Mouse (Mus musculus): Measurements from ENCODE around the gene Strap. TPM values are rescaled to one million over a fixed set of nuclear protein-coding genes. Genes with fewer than 3 reads are reported as not detected.

Gene Strap
- polyA plus RNA-seq, 2 experiments: 62.7 to 159 TPM

DNA sequence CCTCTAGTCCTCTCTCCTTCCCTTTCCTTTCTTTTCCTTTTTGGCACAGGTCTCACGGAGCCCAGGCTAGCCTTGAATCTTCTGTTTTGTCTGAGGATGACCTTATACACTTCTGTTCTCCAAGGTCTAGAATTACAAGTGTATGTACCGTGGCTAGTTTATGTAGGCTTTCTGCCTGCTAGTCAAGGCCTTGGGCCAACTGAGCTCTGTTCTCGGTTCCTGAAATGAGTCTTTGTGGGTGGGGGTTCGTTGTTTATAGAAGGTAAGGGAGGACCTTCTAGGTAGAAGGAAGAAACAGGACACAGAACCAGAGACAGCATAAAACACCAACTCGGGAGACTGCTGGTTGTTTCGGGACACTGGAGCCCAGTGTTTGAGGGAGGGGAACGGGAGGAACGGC lies 40.3 kb downstream of the Strap start:
- no peaks in the 10 kb centered on the region for H3K36me3 ChIP-seq (ENCODE audit: control insufficient read depth, insufficient read depth, low read length)
- no peak for ATAC-seq (ENCODE audit: low FRiP score, low read depth)
- H3K4me2 ChIP-seq (replicated peaks; ENCODE audit: low read depth, low read length, severe bottlenecking): no peak overlapping the region
- H3K27ac ChIP-seq (replicated peaks; ENCODE audit: low read depth, low read length): no peak overlapping the region
- no peaks in the 10 kb centered on the region for H3K27me3 ChIP-seq (ENCODE audit: control insufficient read depth, insufficient read depth, low read length)
- no peak overlapping the region for H3K9ac ChIP-seq (ENCODE audit: low read depth, low read length, severe bottlenecking)
- TF ChIP-seq POLR2A (IDR thresholded peaks at IDR 0.05; ENCODE audit: borderline replicate concordance, extremely low read depth, insufficient read depth, insufficient read length): no peak
- no peaks in the 10 kb centered on the region for H3K4me1 ChIP-seq (ENCODE audit: control insufficient read depth, insufficient read depth, low read length)
- H3K9me3 ChIP-seq (ENCODE audit: control insufficient read depth, low read length): no peaks in the 10 kb centered on the region
- no peak overlapping the region for H3K4me3 ChIP-seq (replicated peaks; ENCODE audit: low read length)
- WGBS: 87% methylated on average over 8 of the region's 8 CpGs
- DNase-seq (ENCODE audit: low spot score): no peak

DNA sequence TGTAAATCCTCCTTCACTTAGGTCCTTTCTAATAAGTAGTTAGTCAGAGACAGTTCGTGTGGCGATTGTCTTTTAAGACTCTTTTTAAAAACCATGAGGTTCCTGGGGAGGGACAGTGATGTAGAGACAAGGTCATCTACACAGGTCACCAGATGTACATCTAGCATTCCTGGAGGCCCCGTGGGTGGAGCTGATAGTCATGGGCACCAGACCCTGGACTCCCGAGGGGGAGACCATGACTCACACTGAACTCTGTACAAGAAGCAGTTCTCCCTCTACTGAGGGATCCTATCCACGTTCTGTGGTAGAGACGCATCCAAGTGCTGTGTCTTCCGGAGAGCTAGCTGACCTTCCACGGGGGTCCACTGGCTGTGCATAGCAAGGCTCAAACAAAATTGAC lies 42.1 kb downstream of the Strap start:
- H3K9me3 ChIP-seq (ENCODE audit: control insufficient read depth, low read length): no peaks in the 10 kb centered on the region
- no peaks in the 10 kb centered on the region for H3K4me1 ChIP-seq (ENCODE audit: control insufficient read depth, insufficient read depth, low read length)
- no peak overlapping the region for H3K4me2 ChIP-seq (replicated peaks; ENCODE audit: low read depth, low read length, severe bottlenecking)
- TF ChIP-seq POLR2A (IDR thresholded peaks at IDR 0.05; ENCODE audit: borderline replicate concordance, extremely low read depth, insufficient read depth, insufficient read length): no peak
- no peak overlapping the region for H3K4me3 ChIP-seq (replicated peaks; ENCODE audit: low read length)
- H3K36me3 ChIP-seq (ENCODE audit: control insufficient read depth, insufficient read depth, low read length): no peaks in the 10 kb centered on the region
- WGBS: 80% methylated on average over 8 of the region's 8 CpGs
- H3K27me3 ChIP-seq (ENCODE audit: control insufficient read depth, insufficient read depth, low read length): no peaks in the 10 kb centered on the region
- H3K27ac ChIP-seq (replicated peaks; ENCODE audit: low read depth, low read length): no peak overlapping the region
- H3K9ac ChIP-seq (ENCODE audit: low read depth, low read length, severe bottlenecking): no peak overlapping the region
- DNase-seq (ENCODE audit: low spot score) (no peak), ATAC-seq (ENCODE audit: low FRiP score, low read depth) (no peak)

DNA sequence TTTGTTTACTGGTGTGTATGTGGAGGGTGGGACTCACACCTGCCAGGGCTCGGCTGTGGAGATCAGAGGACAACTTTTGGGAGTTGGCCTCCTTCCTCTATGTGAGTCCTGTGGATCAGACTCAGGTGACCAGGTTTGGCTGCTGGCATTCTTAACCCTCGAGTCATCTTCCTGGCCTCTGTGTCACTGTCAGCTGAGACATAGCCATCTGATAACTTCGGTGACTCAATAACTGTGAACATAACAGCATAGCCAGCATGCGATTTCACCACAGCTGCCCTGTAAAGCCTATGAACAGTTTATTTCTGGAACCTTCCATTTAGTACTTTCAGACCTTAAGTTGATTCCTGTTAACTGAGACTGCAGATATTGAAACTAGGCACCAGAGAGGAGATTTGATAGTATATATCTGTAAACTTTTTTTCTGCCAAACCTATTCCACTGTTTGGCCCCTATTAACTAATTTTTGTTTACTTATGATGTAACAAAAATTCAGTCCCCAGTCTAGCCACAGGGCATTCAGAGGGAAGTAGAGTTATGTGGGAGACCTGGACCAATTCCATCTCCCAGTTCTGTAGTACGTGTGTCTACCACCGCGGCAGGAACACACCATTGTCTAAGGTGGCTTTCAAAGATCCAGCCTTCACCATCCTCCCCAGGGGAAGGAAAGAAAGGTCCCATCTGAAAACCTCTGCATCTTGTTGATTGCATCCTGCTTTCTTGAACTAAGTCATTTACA lies 49.2 kb downstream of the Strap start:
- H3K4me2 ChIP-seq (replicated peaks; ENCODE audit: low read depth, low read length, severe bottlenecking): no peak overlapping the region
- DNase-seq (ENCODE audit: low spot score): no peak
- H3K4me3 ChIP-seq (replicated peaks; ENCODE audit: low read length): no peak overlapping the region
- H3K9me3 ChIP-seq (ENCODE audit: control insufficient read depth, low read length): no peaks in the 10 kb centered on the region
- no peak overlapping the region for H3K27ac ChIP-seq (replicated peaks; ENCODE audit: low read depth, low read length)
- H3K27me3 ChIP-seq (ENCODE audit: control insufficient read depth, insufficient read depth, low read length): no peaks in the 10 kb centered on the region
- TF ChIP-seq POLR2A (IDR thresholded peaks at IDR 0.05; ENCODE audit: borderline replicate concordance, extremely low read depth, insufficient read depth, insufficient read length): no peak
- WGBS: 85% methylated on average over 7 of the region's 7 CpGs
- no peaks in the 10 kb centered on the region for H3K36me3 ChIP-seq (ENCODE audit: control insufficient read depth, insufficient read depth, low read length)
- 0 out of 2 replicates have a peak, but pooled peaks cover under 1% of the 10 kb centered on the region for H3K4me1 ChIP-seq (ENCODE audit: control insufficient read depth, insufficient read depth, low read length)
- no peak for ATAC-seq (ENCODE audit: low FRiP score, low read depth)
- H3K9ac ChIP-seq (ENCODE audit: low read depth, low read length, severe bottlenecking): no peak overlapping the region

DNA sequence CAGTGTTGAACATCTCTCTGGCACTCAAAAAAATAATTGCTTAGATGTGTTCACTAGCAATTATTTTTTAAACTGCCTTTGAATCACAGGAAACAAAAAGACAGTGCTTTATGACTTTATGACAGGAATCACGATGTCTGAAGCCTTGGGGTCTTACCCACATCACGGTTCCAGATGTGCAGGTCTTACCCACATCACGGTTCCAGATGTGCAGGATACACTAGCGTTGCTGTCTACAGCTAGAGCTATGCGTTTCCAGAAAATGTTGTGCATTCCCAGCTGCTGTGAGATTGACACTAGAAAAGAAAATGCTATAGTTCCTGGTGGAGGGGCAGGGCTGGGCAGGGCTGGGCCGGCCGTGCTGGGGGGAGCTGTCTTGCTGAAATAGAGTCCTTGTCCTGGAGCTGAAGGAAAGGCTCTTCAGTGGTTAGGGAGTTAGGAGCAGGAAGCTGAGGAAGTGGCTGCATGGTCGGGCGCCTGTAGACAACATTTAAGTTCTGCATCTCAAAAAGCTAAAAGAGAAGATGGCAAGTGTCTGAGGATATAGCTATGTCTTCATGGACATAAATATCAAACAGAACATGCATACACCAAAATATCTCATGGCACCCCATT lies 54.2 kb downstream of the Strap start:
- H3K4me1 ChIP-seq (ENCODE audit: control insufficient read depth, insufficient read depth, low read length): 0 out of 2 replicates have a peak, but pooled peaks cover 3% of the 10 kb centered on the region
- WGBS: 26% methylated on average over 9 of the region's 9 CpGs
- ATAC-seq (ENCODE audit: low FRiP score, low read depth) (0 out of 2 replicates have a peak, but pooled peaks have one; percentile 26), DNase-seq (ENCODE audit: low spot score) (peak; percentile 34)
- no peaks in the 10 kb centered on the region for H3K9me3 ChIP-seq (ENCODE audit: control insufficient read depth, low read length)
- H3K4me2 ChIP-seq (replicated peaks; ENCODE audit: low read depth, low read length, severe bottlenecking): no peak overlapping the region
- no peak for TF ChIP-seq POLR2A (IDR thresholded peaks at IDR 0.05; ENCODE audit: borderline replicate concordance, extremely low read depth, insufficient read depth, insufficient read length)
- H3K27ac ChIP-seq (replicated peaks; ENCODE audit: low read depth, low read length): no peak overlapping the region
- H3K4me3 ChIP-seq (replicated peaks; ENCODE audit: low read length): no peak overlapping the region
- no peak overlapping the region for H3K9ac ChIP-seq (ENCODE audit: low read depth, low read length, severe bottlenecking)
- no peaks in the 10 kb centered on the region for H3K36me3 ChIP-seq (ENCODE audit: control insufficient read depth, insufficient read depth, low read length)
- H3K27me3 ChIP-seq (ENCODE audit: control insufficient read depth, insufficient read depth, low read length): no peaks in the 10 kb centered on the region

DNA sequence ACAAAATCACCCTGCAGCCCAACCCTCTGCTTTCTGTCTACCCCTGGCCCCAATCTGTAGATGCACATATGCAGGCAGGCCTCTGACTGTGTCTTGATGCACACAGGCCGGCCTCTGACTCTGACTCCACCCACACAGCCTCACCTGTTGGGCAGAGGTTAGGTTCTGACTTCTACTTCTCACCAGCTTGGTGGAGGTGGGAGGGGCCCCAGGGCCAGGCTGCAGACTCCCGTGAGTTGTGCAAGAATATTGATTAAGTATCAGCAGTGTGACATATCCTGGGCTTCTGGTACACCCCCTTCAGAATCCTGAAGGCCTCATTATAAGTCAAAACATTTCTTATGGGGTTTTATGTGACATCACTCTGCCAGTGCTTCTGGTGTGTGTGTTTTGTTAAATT lies 54.8 kb downstream of the Strap start:
- no peak for ATAC-seq (ENCODE audit: low FRiP score, low read depth)
- Histone ChIP-seq H3K4me3 (replicated peaks; ENCODE audit: low read length) (no peak overlapping the region), H3K9ac (ENCODE audit: low read depth, low read length, severe bottlenecking) (no peak overlapping the region), H3K36me3 (ENCODE audit: control insufficient read depth, insufficient read depth, low read length) (no peaks in the 10 kb centered on the region), H3K27me3 (ENCODE audit: control insufficient read depth, insufficient read depth, low read length) (no peaks in the 10 kb centered on the region), H3K4me1 (ENCODE audit: control insufficient read depth, insufficient read depth, low read length) (0 out of 2 replicates have a peak, but pooled peaks cover 3% of the 10 kb centered on the region), H3K9me3 (ENCODE audit: control insufficient read depth, low read length) (no peaks in the 10 kb centered on the region), H3K27ac (replicated peaks; ENCODE audit: low read depth, low read length) (no peak overlapping the region), H3K4me2 (replicated peaks; ENCODE audit: low read depth, low read length, severe bottlenecking) (no peak overlapping the region)
- WGBS: 44% methylated on average over 2 of the region's 2 CpGs
- no peak for DNase-seq (ENCODE audit: low spot score)
- no peak for TF ChIP-seq POLR2A (IDR thresholded peaks at IDR 0.05; ENCODE audit: borderline replicate concordance, extremely low read depth, insufficient read depth, insufficient read length)
